Mouse (Mus musculus) 416B (cell line): ENCODE measurements around the gene Trpv1.

Source experiments
- DNase-seq: peaks from one replicate; pipeline ENCODE4 v3.0.0; 2011; ENCODE audit warnings: low read depth

Gene Trpv1

GRCm38 (mm10) chr11:73233992-73234391, at the start of gene Trpv1:
Trpv1 (plus strand) TSS chr11:73234292.
- DNase-seq: no peak

GRCm38 (mm10) chr11:73185872-73186615, 48.0 kb upstream of the Trpv1 start:
- DNase-seq: no peak

- no peak for DNase-seq
Observed at GRCm38 (mm10) chr11:73187231-73187630, 46.9 kb upstream of the Trpv1 start.

GRCm38 (mm10) chr11:73193047-73193446, 41.0 kb upstream of the Trpv1 start:
- DNase-seq: peak; percentile 57

GRCm38 (mm10) chr11:73194444-73194843, 39.6 kb upstream of the Trpv1 start:
- DNase-seq: no peak

- no peak for DNase-seq
Observed at GRCm38 (mm10) chr11:73198190-73198589, 35.9 kb upstream of the Trpv1 start.

GRCm38 (mm10) chr11:73198603-73199229, 35.4 kb upstream of the Trpv1 start, which contains the start of gene Ctns:
Ctns (minus strand) TSS chr11:73199042.
- peak; percentile 96 for DNase-seq

GRCm38 (mm10) chr11:73199230-73199712, 34.8 kb upstream of the Trpv1 start, which contains the start of gene Shpk:
Shpk (plus strand) TSS chr11:73199460.
- DNase-seq: peak; percentile 96

GRCm38 (mm10) chr11:73199879-73200278, 34.2 kb upstream of the Trpv1 start:
- peak; percentile 66 for DNase-seq

GRCm38 (mm10) chr11:73201021-73201420, 33.1 kb upstream of the Trpv1 start:
- no peak for DNase-seq

GRCm38 (mm10) chr11:73201597-73201996, 32.5 kb upstream of the Trpv1 start:
- DNase-seq: peak; percentile 49

GRCm38 (mm10) chr11:73203895-73204294, 30.2 kb upstream of the Trpv1 start:
- no peak for DNase-seq

GRCm38 (mm10) chr11:73205194-73205593, 28.9 kb upstream of the Trpv1 start:
- DNase-seq: no peak

GRCm38 (mm10) chr11:73207621-73208020, 26.5 kb upstream of the Trpv1 start:
- DNase-seq: no peak

GRCm38 (mm10) chr11:73213956-73214355, 20.1 kb upstream of the Trpv1 start:
- no peak for DNase-seq

- DNase-seq: no peak
Observed at GRCm38 (mm10) chr11:73219671-73220070, 14.4 kb upstream of the Trpv1 start.

- DNase-seq: no peak
Observed at GRCm38 (mm10) chr11:73220651-73221050, 13.4 kb upstream of the Trpv1 start.

GRCm38 (mm10) chr11:73222846-73223245, 11.2 kb upstream of the Trpv1 start:
- no peak for DNase-seq

- DNase-seq: peak; percentile 72
Observed at GRCm38 (mm10) chr11:73223966-73224365, 10.1 kb upstream of the Trpv1 start.

- DNase-seq: no peak
Observed at GRCm38 (mm10) chr11:73225856-73226255, 8.2 kb upstream of the Trpv1 start.

- no peak for DNase-seq
Observed at GRCm38 (mm10) chr11:73228881-73229280, 5.2 kb upstream of the Trpv1 start.

- DNase-seq: no peak
Observed at GRCm38 (mm10) chr11:73230081-73230480, 4.0 kb upstream of the Trpv1 start.

GRCm38 (mm10) chr11:73232513-73232912, 1.6 kb upstream of the Trpv1 start:
- DNase-seq: peak; percentile 26
